Mouse (Mus musculus) kidney, postnatal 0 days (tissue): ENCODE data around the gene Bbof1. TPM values are rescaled to one million over a fixed set of nuclear protein-coding genes. Genes with fewer than 3 reads are reported as not detected.

Experiments
- ATAC-seq: fragments of 200-750 bp; cut with Nextera tagmentation; replicated peaks from 2 replicates; pipeline ENCODE4 v1.8.0; 2017; ENCODE audit warnings: low read depth, moderate number of reproducible peaks, moderate TSS enrichment, moderate library complexity; ENCODE audit not compliant: low FRiP score
- DNase-seq: peaks from one replicate; pipeline ENCODE4 v3.0.0-alpha.2; 2016; ENCODE audit warnings: low spot score
- H3K27ac ChIP-seq: fragments of 300-500 bp; sonication (generic); 2 replicates; pipeline ENCODE4 v1.5.1; 2014; ENCODE audit warnings: mild to moderate bottlenecking
- H3K27me3 ChIP-seq: fragments of 300-500 bp; sonication (generic); 2 replicates; pipeline ENCODE4 v1.6.1; 2014; ENCODE audit warnings: low read length, mixed read lengths; ENCODE audit not compliant: insufficient read depth
- H3K36me3 ChIP-seq: fragments of 300-500 bp; sonication (generic); 2 replicates; pipeline ENCODE4 v1.6.1; 2014; ENCODE audit warnings: low read length, mixed read lengths; ENCODE audit not compliant: insufficient read depth
- H3K4me1 ChIP-seq: fragments of 300-500 bp; sonication (generic); replicated peaks from 2 replicates; pipeline ENCODE4 v1.6.1; 2014; ENCODE audit warnings: antibody characterized with exemption, low read length, mixed read lengths; ENCODE audit not compliant: insufficient read depth
- H3K4me2 ChIP-seq: fragments of 300-500 bp; sonication (generic); 2 replicates; pipeline ENCODE4 v1.6.1; 2014; ENCODE audit warnings: mild to moderate bottlenecking, low read length, moderate library complexity, mixed read lengths
- H3K4me3 ChIP-seq: fragments of 300-500 bp; sonication (generic); replicated peaks from 2 replicates; pipeline ENCODE4 v1.5.1; 2014; ENCODE audit warnings: low read depth, low read length
- H3K9ac ChIP-seq: fragments of 300-500 bp; sonication (generic); 2 replicates; pipeline ENCODE4 v1.6.1; 2014; ENCODE audit warnings: low read depth, low read length
- H3K9me3 ChIP-seq: fragments of 300-500 bp; sonication (generic); replicated peaks from 2 replicates; pipeline ENCODE4 v1.6.1; 2016; ENCODE audit warnings: low read length, inconsistent platforms, mixed read lengths
- CTCF ChIP-seq: IDR thresholded peaks from 2 replicates; pipeline ENCODE4 v1.5.1; 2016; ENCODE audit warnings: antibody characterized with exemption, low read depth, mild to moderate bottlenecking, moderate library complexity
- WGBS: fragments of 180-500 bp; shearing (Covaris S2); extraction: QIAGEN DNeasy Blood & Tissue Kit; methylation state at CpG from one replicate; pipeline ENCODE4 v1.1.7; 2014; 5-methylcytosine and 5-hydroxymethylcytosine counted together
- polyA plus RNA-seq: library from polyadenylated mRNA; unstranded; fragments of >200 nt; fragmentation: Nextera tagmentation; extraction: Ambion mirVana; gene quantifications from 2 replicates; pipeline ENCODE4 v1.2.1, GENCODE M21; 2015

The Bbof1 gene
- polyA plus RNA-seq, 1 experiment from 2014 or later: 1.3 TPM

DNA sequence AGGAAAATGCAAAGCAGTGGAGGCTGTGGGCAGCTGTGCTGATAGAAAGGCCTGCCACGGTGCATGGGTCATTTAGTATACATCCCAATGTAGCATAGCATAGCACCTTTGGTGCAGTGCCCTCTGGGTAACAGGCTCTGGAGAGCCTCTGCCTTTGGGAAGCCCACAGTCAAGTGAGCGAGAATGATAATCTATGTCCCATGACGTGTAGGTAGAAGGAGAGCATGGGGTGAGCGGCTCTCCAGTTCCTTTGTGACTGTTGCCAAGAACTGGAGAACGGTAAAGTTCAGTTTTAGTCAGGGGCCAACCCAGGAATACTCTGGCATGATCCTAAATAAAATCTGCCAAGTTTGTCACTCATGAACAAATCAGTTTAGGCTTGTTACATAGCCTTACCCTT, 37.2 kb upstream of the Bbof1 start:
- H3K9me3 ChIP-seq: no peaks in the 10 kb centered on the region
- H3K36me3 ChIP-seq: peaks cover 64% of the 10 kb centered on the region
- TF ChIP-seq CTCF: no peak

DNA sequence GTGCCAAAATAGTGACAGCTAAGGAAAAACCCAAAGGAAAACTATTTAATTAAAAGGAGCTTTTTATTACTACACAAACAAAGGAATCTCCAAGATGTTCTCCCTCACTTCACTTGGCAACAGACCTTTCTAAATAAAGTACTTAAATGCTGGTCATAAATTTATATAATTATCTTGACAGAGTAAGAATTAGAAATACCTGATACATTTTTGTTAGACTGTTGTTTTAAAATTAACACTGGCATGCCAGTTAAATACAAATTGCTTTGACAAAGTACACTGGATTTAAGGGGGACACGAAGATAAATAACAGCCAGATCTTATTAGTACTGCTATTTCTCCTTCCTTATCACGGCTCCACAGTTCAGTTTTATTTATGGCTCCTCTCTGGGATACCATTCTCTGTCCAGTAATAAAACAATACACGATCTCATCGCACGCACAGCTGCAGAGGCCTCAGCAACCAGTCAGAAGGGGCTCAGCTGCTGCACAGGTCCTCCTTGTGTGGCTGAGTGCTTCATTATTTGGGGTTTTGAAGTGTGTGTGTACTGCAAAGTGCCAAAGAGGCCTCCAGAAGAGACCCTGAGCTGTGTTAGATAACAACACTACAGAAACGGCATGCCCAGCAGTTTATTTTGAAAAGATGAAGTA, 34.9 kb upstream of the Bbof1 start:
- Histone ChIP-seq H3K36me3 (peaks cover 62% of the 10 kb centered on the region), H3K4me3 (no peak overlapping the region), H3K27me3 (no peaks in the 10 kb centered on the region), H3K27ac (no peak overlapping the region), H3K9me3 (no peaks in the 10 kb centered on the region), H3K4me1 (no peaks in the 10 kb centered on the region), H3K4me2 (no peak overlapping the region), H3K9ac (no peak overlapping the region)
- peak; percentile 81 for DNase-seq
- ATAC-seq: no peak
- no peak for TF ChIP-seq CTCF
- whole genome bisulfite sequencing: 29% methylated on average over 6 of the region's 6 CpGs

More for the DNA sequence above, 37.2 kb upstream of the Bbof1 start:
- H3K4me3 ChIP-seq: no peak overlapping the region
- ATAC-seq: no peak
- no peaks in the 10 kb centered on the region for H3K4me1 ChIP-seq
- DNase-seq: no peak
- H3K27me3 ChIP-seq: no peaks in the 10 kb centered on the region
- H3K4me2 ChIP-seq: no peak overlapping the region
- no peak overlapping the region for H3K27ac ChIP-seq
- H3K9ac ChIP-seq: no peak overlapping the region
- WGBS: 91% methylated on average over 5 of the region's 5 CpGs

DNA sequence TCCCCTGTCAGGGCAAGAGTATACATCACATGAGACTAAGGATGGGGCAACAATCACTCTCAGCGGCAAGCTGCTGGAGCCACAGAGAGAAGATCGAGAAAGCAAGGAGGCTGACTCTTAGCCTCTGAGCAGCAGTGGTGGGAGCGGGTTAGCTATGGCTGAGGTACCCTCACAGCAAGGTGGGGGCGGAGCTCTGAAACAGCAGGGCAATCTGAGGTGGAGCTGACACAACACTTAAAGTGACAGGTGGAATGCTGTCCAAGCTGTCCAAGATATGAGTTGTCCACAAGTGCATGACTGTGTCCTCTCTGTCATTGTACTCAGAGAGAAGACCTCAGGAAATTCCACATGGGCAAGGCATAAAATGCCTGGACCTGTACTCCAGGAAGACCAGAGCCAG, 26.5 kb upstream of the Bbof1 start:
- 86% methylated on average over 4 of the region's 4 CpGs for WGBS
- TF ChIP-seq CTCF: no peak
- no peak overlapping the region for H3K9ac ChIP-seq

DNA sequence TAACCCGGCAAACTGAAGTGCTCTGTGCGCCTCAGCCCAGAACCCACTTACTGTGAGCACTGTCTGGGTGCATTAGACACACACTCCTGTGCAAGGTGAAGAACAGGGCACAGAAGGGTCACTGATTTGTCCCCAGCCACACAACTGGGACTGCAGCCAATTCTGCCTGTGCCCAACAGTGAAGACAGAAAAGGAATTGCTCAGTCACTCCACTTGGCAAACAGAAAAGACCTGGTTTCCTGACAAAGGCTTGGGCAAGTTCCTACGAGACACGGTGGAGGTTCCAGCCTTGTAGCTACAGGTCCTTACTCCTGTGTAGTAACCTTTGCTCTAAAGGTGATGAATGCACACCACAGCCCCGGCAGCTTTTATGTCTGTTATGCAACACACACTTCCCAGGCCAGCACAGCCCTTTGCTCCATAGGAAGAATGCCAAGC, 24.2 kb upstream of the Bbof1 start:
- no peaks in the 10 kb centered on the region for H3K9me3 ChIP-seq

More for the DNA sequence above, 26.5 kb upstream of the Bbof1 start:
- no peaks in the 10 kb centered on the region for H3K4me1 ChIP-seq
- H3K9me3 ChIP-seq: no peaks in the 10 kb centered on the region
- no peak overlapping the region for H3K27ac ChIP-seq
- no peak overlapping the region for H3K4me3 ChIP-seq
- ATAC-seq: no peak
- H3K36me3 ChIP-seq: 0 out of 2 replicates have a peak, but pooled peaks cover 12% of the 10 kb centered on the region
- DNase-seq: no peak
- no peaks in the 10 kb centered on the region for H3K27me3 ChIP-seq
- no peak overlapping the region for H3K4me2 ChIP-seq

DNA sequence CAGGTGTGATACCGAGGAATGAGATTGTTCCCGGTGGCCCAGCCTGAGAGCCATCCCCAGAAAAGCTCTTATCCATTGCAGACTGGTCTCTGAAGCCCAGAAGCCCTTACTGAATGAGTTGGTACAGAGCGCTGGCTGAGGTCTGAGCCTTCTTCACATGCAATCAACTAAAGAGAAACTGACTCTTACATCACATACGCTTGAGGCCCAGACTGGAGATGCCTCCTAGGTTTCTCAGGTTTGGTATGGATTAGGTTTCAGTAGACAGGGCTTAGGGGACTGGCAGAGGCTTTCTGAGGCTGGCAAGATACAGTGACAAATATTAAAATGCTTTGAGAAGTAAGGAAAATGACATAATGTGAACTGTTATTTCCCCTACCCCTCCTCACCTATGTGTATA, 23.5 kb upstream of the Bbof1 start:
- ATAC-seq (no peak), DNase-seq (no peak)
- Histone ChIP-seq H3K36me3 (0 out of 2 replicates have a peak, but pooled peaks cover 7% of the 10 kb centered on the region), H3K9me3 (no peaks in the 10 kb centered on the region), H3K4me3 (no peak overlapping the region), H3K4me2 (no peak overlapping the region), H3K9ac (no peak overlapping the region), H3K27me3 (no peaks in the 10 kb centered on the region), H3K4me1 (no peaks in the 10 kb centered on the region), H3K27ac (no peak overlapping the region)
- no peak for TF ChIP-seq CTCF
- 92% methylated on average over 4 of the region's 4 CpGs for WGBS

More for the DNA sequence above, 24.2 kb upstream of the Bbof1 start:
- no peaks in the 10 kb centered on the region for H3K27me3 ChIP-seq
- ATAC-seq (no peak), DNase-seq (no peak)
- WGBS: 68% methylated on average over 5 of the region's 5 CpGs
- no peak overlapping the region for H3K4me3 ChIP-seq
- no peak for TF ChIP-seq CTCF
- H3K27ac ChIP-seq: no peak overlapping the region
- no peak overlapping the region for H3K4me2 ChIP-seq
- H3K36me3 ChIP-seq: 0 out of 2 replicates have a peak, but pooled peaks cover 7% of the 10 kb centered on the region
- H3K9ac ChIP-seq: no peak overlapping the region
- no peaks in the 10 kb centered on the region for H3K4me1 ChIP-seq

DNA sequence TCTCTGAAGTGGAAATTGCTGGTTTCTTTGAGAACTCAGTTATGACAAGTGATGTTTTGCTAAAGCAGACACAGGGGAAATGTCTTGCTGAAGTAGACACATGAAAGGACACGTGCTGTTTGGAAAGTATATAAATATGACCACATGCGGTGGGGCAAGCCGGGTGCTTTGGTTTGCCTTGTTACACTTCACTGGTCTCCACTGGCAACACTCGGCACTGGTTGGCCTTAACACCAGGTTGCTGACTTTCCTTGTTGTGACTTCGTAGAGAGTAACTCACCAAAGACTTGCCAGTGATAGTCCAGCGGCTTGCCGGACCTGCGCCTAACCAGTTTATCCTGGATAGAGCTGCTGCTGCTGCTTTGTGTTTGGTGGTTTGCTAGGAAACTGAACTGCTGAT, 20.8 kb upstream of the Bbof1 start:
- no peak for ATAC-seq
- WGBS: 84% methylated on average over 8 of the region's 8 CpGs
- no peak for TF ChIP-seq CTCF
- H3K4me1 ChIP-seq: no peaks in the 10 kb centered on the region
- H3K27me3 ChIP-seq: no peaks in the 10 kb centered on the region
- H3K9ac ChIP-seq: no peak overlapping the region
- no peak overlapping the region for H3K4me2 ChIP-seq
- peak overlapping the region; percentile 1; the same call in 1 of the 2 replicates for H3K27ac ChIP-seq
- H3K4me3 ChIP-seq: no peak overlapping the region
- no peak for DNase-seq
- 0 out of 2 replicates have a peak, but pooled peaks cover 13% of the 10 kb centered on the region for H3K36me3 ChIP-seq
- H3K9me3 ChIP-seq: no peaks in the 10 kb centered on the region
